Mouse (Mus musculus): ENCODE results near the gene Flot1. TPM values are rescaled to one million over a fixed set of nuclear protein-coding genes. Genes with fewer than 3 reads are reported as not detected.

The Flot1 gene
- polyA plus RNA-seq, 1 experiment from 2014 or later: 32.5 TPM

DNA sequence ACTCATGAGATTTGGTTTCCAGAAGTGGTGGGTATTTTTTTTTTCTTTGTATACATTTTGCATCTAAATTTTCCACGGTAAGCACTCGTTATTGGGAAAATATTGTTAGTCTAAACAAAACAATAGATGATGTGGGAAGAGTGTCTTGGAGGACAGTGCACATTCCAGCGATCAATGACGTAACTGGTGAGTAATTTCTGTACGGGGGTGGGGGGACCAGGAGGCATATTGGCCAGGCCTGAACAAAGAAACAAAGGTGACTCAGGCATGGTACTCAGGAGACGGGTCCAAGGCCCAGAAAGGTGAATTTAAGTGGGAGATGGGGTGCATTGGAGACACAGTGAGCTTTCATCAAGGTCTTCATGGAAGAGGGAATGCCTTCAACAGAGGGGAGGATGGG, 27.4 kb upstream of the Flot1 start:
- Histone ChIP-seq H3K27ac (ENCODE audit: low read depth) (no peak overlapping the region), H3K9ac (no peak overlapping the region), H3K4me1 (ENCODE audit: insufficient read depth) (no peaks in the 10 kb centered on the region), H3K4me3 (ENCODE audit: low read depth, low read length) (no peak overlapping the region), H3K9me3 (ENCODE audit: low read depth, low read length) (no peaks in the 10 kb centered on the region), H3K27me3 (ENCODE audit: insufficient read depth, low read length) (no peaks in the 10 kb centered on the region), H3K4me2 (no peak overlapping the region), H3K36me3 (ENCODE audit: insufficient read depth) (no peaks in the 10 kb centered on the region)
- ATAC-seq (ENCODE audit: insufficient read depth) (no peak), DNase-seq (no peak)
- WGBS: 72% methylated on average over 6 of the region's 6 CpGs
- no peak for TF ChIP-seq CTCF (IDR thresholded peaks at IDR 0.05; ENCODE audit: low read depth)

GRCm38 (mm10) chr17:35796835-35797234, 26.2 kb upstream of the Flot1 start:
- 65% methylated on average over 5 of the region's 5 CpGs for WGBS
- H3K27me3 ChIP-seq (ENCODE audit: insufficient read depth, low read length): no peaks in the 10 kb centered on the region
- H3K9me3 ChIP-seq (ENCODE audit: low read depth, low read length): no peaks in the 10 kb centered on the region
- H3K36me3 ChIP-seq (ENCODE audit: insufficient read depth): no peaks in the 10 kb centered on the region
- no peaks in the 10 kb centered on the region for H3K4me1 ChIP-seq (ENCODE audit: insufficient read depth)
- H3K27ac ChIP-seq (ENCODE audit: low read depth): no peak overlapping the region
- ATAC-seq (ENCODE audit: insufficient read depth): no peak
- H3K4me3 ChIP-seq (ENCODE audit: low read depth, low read length): no peak overlapping the region
- DNase-seq: no peak
- TF ChIP-seq CTCF (IDR thresholded peaks at IDR 0.05; ENCODE audit: low read depth): no peak
- H3K4me2 ChIP-seq: no peak overlapping the region
- H3K9ac ChIP-seq: no peak overlapping the region

DNA sequence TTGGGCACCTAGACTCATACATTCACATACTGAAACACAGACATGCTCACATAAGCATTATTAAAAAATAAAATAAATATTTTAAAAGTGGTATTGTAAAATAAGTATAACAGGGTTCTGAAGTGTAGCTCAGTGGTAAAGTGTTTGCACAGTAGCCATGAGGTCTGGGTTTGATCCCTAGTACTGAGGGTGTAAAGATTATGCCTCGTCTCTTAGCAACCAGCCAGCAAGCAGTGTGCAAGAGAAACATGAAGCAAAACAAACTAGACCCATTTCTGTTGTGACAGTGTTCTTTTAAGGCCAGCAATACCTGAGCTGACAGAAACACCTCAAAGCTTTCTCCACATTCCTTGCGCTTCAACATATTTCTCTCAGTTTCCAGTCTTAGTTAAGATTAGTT, 22.1 kb upstream of the Flot1 start:
- Histone ChIP-seq H3K9ac (no peak overlapping the region), H3K4me3 (ENCODE audit: low read depth, low read length) (no peak overlapping the region), H3K9me3 (ENCODE audit: low read depth, low read length) (no peaks in the 10 kb centered on the region), H3K36me3 (ENCODE audit: insufficient read depth) (no peaks in the 10 kb centered on the region), H3K27ac (ENCODE audit: low read depth) (no peak overlapping the region), H3K27me3 (ENCODE audit: insufficient read depth, low read length) (no peaks in the 10 kb centered on the region), H3K4me1 (ENCODE audit: insufficient read depth) (peaks cover 3% of the 10 kb centered on the region; the same call in 1 of the 2 replicates), H3K4me2 (no peak overlapping the region)
- TF ChIP-seq CTCF (IDR thresholded peaks at IDR 0.05; ENCODE audit: low read depth): no peak
- ATAC-seq (ENCODE audit: insufficient read depth) (0 out of 2 replicates have a peak, but pooled peaks have one; percentile 41), DNase-seq (no peak)
- 57% methylated on average over 2 of the region's 2 CpGs for WGBS

DNA sequence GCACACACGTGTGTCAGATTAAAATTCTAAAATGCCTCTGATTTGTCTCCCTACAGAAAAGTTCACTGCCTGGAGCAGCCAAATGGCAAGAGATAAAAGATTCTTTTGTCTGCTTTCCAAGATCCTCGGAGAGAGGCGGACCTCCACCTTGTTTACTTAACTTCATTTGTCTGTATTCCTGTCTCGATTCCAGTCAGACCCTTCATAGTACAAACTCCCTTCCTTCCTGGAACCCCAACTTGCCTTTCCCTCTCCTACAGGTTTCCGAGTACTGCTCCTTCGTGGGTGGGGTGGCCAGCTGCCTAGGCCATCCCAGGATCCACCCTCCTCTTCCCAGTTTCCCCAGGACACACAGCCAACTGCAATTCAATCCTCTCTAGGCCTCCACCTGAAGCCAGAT, 20.0 kb upstream of the Flot1 start:
- H3K9ac ChIP-seq: no peak overlapping the region
- no peaks in the 10 kb centered on the region for H3K9me3 ChIP-seq (ENCODE audit: low read depth, low read length)
- H3K27ac ChIP-seq (ENCODE audit: low read depth): peak overlapping the region; percentile 60; the same call in 1 of the 2 replicates
- H3K4me3 ChIP-seq (ENCODE audit: low read depth, low read length): no peak overlapping the region
- ATAC-seq (ENCODE audit: insufficient read depth) (no peak; the same call in 1 of the 2 replicates), DNase-seq (peak; percentile 46)
- H3K36me3 ChIP-seq (ENCODE audit: insufficient read depth): no peaks in the 10 kb centered on the region
- 20% methylated on average over 6 of the region's 6 CpGs for WGBS
- no peaks in the 10 kb centered on the region for H3K27me3 ChIP-seq (ENCODE audit: insufficient read depth, low read length)
- TF ChIP-seq CTCF (IDR thresholded peaks at IDR 0.05; ENCODE audit: low read depth): no peak
- H3K4me2 ChIP-seq: no peak overlapping the region
- H3K4me1 ChIP-seq (ENCODE audit: insufficient read depth): peaks cover 3% of the 10 kb centered on the region; the same call in 1 of the 2 replicates

DNA sequence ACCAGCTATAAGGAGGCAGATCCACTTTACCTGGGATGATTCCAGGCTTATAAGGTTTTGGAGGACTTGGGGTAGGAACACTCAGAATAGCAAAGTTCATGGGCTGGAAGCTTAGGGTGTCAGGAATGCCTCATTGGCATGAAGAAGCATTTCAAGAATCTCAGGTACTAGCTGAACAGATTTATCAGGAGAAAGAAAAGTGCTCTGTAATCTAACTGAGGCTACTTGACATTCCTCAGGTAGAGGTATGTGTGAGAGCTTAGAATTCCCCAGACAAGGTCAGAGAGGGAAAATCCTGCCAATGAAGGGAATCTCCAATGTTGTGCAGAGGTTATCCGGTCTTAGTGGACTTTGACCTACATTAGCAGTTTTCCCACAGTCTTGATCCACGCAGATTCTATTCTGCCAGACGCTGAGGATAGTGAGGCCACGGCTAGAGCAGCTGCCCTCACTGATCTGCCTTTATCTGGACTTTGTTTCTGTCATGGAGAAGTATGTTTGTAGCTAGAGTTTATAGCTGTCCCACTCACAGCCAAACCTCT, 19.1 kb upstream of the Flot1 start:
- DNase-seq (peak; percentile 37), ATAC-seq (ENCODE audit: insufficient read depth) (peak; percentile 36; the same call in 1 of the 2 replicates)
- 58% methylated on average over 4 of the region's 4 CpGs for WGBS
- Histone ChIP-seq H3K4me2 (no peak overlapping the region), H3K27me3 (ENCODE audit: insufficient read depth, low read length) (no peaks in the 10 kb centered on the region), H3K4me3 (ENCODE audit: low read depth, low read length) (no peak overlapping the region), H3K4me1 (ENCODE audit: insufficient read depth) (peaks cover 3% of the 10 kb centered on the region; the same call in 1 of the 2 replicates), H3K36me3 (ENCODE audit: insufficient read depth) (no peaks in the 10 kb centered on the region), H3K9me3 (ENCODE audit: low read depth, low read length) (no peaks in the 10 kb centered on the region), H3K9ac (no peak overlapping the region), H3K27ac (ENCODE audit: low read depth) (peak overlapping the region; percentile 77)
- no peak for TF ChIP-seq CTCF (IDR thresholded peaks at IDR 0.05; ENCODE audit: low read depth)

- DNase-seq: peak; percentile 28
- Histone ChIP-seq H3K9me3 (ENCODE audit: low read depth, low read length) (no peaks in the 10 kb centered on the region), H3K27ac (ENCODE audit: low read depth) (0 out of 2 replicates have a peak overlapping the region, but pooled peaks have one; percentile 2), H3K4me2 (no peak overlapping the region), H3K27me3 (ENCODE audit: insufficient read depth, low read length) (no peaks in the 10 kb centered on the region), H3K4me3 (ENCODE audit: low read depth, low read length) (no peak overlapping the region), H3K9ac (no peak overlapping the region), H3K36me3 (ENCODE audit: insufficient read depth) (no peaks in the 10 kb centered on the region), H3K4me1 (ENCODE audit: insufficient read depth) (peaks cover 10% of the 10 kb centered on the region; the same call in 1 of the 2 replicates)
- ATAC-seq (ENCODE audit: insufficient read depth): no peak
- no peak for TF ChIP-seq CTCF (IDR thresholded peaks at IDR 0.05; ENCODE audit: low read depth)
- WGBS: 61% methylated on average over 9 of the region's 9 CpGs
Observed at GRCm38 (mm10) chr17:35808073-35808472, 15.0 kb upstream of the Flot1 start.

DNA sequence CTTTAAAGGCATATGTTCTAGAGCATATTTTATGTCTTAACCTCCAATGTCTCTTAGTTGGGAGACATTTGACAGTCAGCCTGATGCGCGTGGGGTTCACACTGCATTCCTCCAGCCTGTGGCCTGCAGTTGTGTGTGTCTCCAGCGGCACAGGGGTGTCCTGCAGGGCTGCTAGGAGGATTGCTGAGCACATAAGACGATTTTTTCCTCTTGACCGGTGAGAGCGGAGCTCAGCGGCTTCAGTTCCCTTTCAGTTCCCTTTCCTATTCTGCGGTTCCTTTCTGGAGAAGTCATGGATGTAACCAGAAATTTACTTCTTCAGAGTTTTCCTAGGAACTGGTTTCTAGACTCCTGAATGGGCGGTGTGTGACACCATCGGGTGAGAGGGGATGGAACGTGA, 13.6 kb upstream of the Flot1 start:
- H3K4me2 ChIP-seq: no peak overlapping the region
- ATAC-seq (ENCODE audit: insufficient read depth) (no peak), DNase-seq (no peak)
- TF ChIP-seq CTCF (IDR thresholded peaks at IDR 0.05; ENCODE audit: low read depth): no peak
- no peaks in the 10 kb centered on the region for H3K9me3 ChIP-seq (ENCODE audit: low read depth, low read length)
- no peak overlapping the region for H3K27ac ChIP-seq (ENCODE audit: low read depth)
- H3K4me1 ChIP-seq (ENCODE audit: insufficient read depth): peaks cover 18% of the 10 kb centered on the region
- H3K27me3 ChIP-seq (ENCODE audit: insufficient read depth, low read length): no peaks in the 10 kb centered on the region
- no peaks in the 10 kb centered on the region for H3K36me3 ChIP-seq (ENCODE audit: insufficient read depth)
- H3K9ac ChIP-seq: no peak overlapping the region
- H3K4me3 ChIP-seq (ENCODE audit: low read depth, low read length): no peak overlapping the region
- WGBS: 86% methylated on average over 11 of the region's 11 CpGs

Data from lung, embryonic 14.5 days (tissue).